Mouse (Mus musculus): ENCODE measurements at regions not wholly inside any gene's neighbourhood (a gene's known extent, or its start where the extent isn't known, plus 50 kb on each side); places are given as distances from the start of the nearest gene placed in this dataset.

DNA sequence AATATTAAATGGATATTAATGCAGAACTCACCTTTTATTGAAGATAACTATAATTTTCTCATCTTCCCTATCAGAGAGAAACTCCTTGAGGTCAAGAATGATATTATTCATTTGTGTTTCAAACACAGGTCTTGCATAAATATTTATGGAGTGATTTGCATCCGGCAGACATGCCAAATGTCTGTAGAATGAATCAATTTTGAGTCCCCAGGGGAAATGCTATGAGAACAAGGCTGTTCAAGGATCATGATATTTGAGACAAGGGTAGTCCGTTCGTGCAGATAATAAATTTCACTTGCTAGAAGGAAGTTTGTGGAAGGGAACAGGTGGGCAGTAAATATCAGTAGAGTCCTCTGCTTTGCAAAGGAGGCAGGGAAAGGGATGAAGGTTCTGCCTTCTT is 141.7 kb upstream of the Apob start:
- no peak overlapping the region for H3K9ac ChIP-seq
- H3K4me1 ChIP-seq, result no peaks in the 10 kb centered on the region
- H3K4me3 ChIP-seq, result no peak overlapping the region
- no peak overlapping the region for H3K27ac ChIP-seq
- no peaks in the 10 kb centered on the region for H3K27me3 ChIP-seq
- no peak overlapping the region for H3K4me2 ChIP-seq
- no peak for ATAC-seq (ENCODE audit: insufficient number of reproducible peaks, insufficient read depth, low FRiP score, low TSS enrichment, low read depth)
- 47% methylated on average over 3 of the region's 3 CpGs for WGBS
- H3K9me3 ChIP-seq, result no peaks in the 10 kb centered on the region
- H3K36me3 ChIP-seq, result no peaks in the 10 kb centered on the region

DNA sequence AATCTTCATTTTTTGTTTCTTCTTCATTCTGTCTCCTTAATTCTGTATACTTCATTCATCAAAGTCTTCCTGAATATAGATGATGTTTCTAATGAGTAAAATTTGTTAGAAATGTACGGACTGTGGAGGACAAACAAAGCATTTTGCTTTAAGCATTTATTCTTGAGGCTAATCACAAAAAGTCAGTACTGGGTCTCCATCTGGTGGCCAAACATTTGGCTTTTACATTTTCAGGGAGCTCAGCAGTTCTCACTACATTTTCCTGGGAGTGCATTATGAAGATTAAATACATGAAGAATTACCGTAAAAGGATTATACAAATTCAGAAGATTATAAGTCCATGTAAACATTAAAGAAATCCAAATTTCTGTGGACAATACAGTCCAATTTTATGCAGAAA is 123.6 kb upstream of the Apob start:
- Histone ChIP-seq H3K9ac (no peak overlapping the region), H3K4me1 (no peaks in the 10 kb centered on the region), H3K27ac (no peak overlapping the region), H3K27me3 (no peaks in the 10 kb centered on the region), H3K4me2 (no peak overlapping the region), H3K36me3 (no peaks in the 10 kb centered on the region), H3K4me3 (no peak overlapping the region), H3K9me3 (no peaks in the 10 kb centered on the region)
- ATAC-seq (ENCODE audit: insufficient number of reproducible peaks, insufficient read depth, low FRiP score, low TSS enrichment, low read depth), result no peak
- WGBS, result 76% methylated on average over 2 of the region's 2 CpGs

DNA sequence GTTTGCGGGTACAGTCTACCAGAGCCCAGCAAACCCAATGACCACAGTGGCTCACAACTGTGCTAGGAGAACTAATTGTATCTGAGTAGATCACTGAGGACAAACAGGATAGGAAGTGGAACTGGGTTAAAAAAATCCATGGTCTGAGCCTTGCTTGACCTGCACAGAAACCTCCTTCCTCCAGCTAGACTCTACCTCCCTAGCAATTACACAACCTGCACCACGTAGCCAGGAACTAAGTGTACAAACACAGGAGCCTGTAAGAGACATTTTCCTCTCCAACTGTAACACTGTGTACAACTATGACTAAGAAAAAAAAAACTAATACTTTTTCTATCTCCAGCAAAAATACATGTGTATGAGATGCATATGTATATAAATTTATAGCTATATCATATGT is 121.8 kb upstream of the Apob start:
- Histone ChIP-seq H3K27ac (no peak overlapping the region), H3K36me3 (no peaks in the 10 kb centered on the region), H3K27me3 (no peaks in the 10 kb centered on the region), H3K4me3 (no peak overlapping the region), H3K9ac (no peak overlapping the region), H3K9me3 (no peaks in the 10 kb centered on the region), H3K4me2 (no peak overlapping the region), H3K4me1 (no peaks in the 10 kb centered on the region)
- no peak for ATAC-seq (ENCODE audit: insufficient number of reproducible peaks, insufficient read depth, low FRiP score, low TSS enrichment, low read depth)
- 85% methylated on average over 2 of the region's 2 CpGs for WGBS

DNA sequence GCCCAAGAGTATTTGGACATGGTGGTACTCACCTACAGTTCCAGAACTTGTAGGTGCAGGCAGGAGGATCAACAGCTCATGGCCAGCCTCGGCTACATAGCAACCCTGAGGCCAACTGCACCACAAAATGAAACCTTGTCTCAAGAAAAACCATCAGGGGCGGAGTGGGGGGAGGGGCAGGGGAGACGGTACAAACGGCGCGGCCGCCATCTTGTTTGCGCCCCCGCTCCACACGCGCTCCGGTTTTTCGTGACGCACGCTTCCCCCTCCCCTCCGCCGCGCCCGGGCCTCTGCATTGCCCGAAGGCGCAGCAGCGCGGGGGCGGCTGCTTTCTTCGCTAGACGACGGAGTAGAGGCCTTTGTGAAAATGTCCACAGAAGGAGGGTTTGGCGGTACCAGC is 117.9 kb upstream of the Apob start:
- no peaks in the 10 kb centered on the region for H3K36me3 ChIP-seq

DNA sequence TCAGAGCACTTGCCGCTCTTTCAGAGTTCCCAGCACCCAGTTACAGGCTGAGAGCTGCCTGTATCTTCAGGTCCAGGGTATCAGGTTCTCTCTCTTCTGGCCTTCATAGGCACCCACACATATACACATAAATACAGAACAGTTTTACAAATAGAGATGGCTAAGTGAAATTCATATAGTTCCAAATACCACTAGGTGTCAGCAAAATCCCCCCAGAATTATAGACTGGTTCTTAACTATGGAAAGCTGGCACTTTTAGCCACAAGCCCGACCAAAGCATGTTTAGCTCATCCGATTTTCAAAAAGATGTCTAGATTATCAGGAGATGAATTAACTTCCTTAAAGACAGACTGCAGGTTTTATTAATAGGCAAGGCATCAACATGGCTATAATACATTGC is 107.4 kb upstream of the Apob start:
- 63% methylated on average over 3 of the region's 3 CpGs for WGBS
- Histone ChIP-seq H3K9me3 (no peaks in the 10 kb centered on the region), H3K36me3 (no peaks in the 10 kb centered on the region), H3K27ac (no peak overlapping the region), H3K4me1 (no peaks in the 10 kb centered on the region), H3K9ac (no peak overlapping the region), H3K27me3 (no peaks in the 10 kb centered on the region), H3K4me3 (no peak overlapping the region), H3K4me2 (no peak overlapping the region)
- no peak for ATAC-seq (ENCODE audit: insufficient number of reproducible peaks, insufficient read depth, low FRiP score, low TSS enrichment, low read depth)

More for the DNA sequence above, 117.9 kb upstream of the Apob start:
- no peak overlapping the region for H3K27ac ChIP-seq
- no peaks in the 10 kb centered on the region for H3K27me3 ChIP-seq
- ATAC-seq (ENCODE audit: insufficient number of reproducible peaks, insufficient read depth, low FRiP score, low TSS enrichment, low read depth), result no peak
- no peak overlapping the region for H3K4me3 ChIP-seq
- H3K4me2 ChIP-seq, result 0 out of 2 replicates have a peak overlapping the region, but pooled peaks have one; percentile 18
- no peaks in the 10 kb centered on the region for H3K4me1 ChIP-seq
- H3K9me3 ChIP-seq, result no peaks in the 10 kb centered on the region
- 88% methylated on average over 28 of the region's 28 CpGs for WGBS
- H3K9ac ChIP-seq, result no peak overlapping the region

DNA sequence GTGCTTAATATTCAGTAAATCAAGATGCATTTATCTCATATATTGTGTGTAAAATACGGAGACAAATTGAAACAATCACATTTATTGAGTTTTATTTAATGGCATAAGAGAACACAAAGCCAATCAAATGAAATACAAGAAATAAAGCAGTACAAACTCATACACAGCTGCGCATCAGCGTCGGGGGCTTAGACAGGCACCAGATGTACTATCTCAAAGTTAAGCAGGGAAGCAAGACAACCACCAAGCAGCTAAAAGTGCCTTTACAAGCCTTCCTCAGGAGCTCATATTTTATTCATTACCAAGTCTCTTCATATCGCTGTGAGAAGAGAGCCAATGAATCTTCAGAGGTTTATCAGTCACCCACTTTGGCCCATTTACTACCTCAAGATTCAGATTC is 107.0 kb upstream of the Apob start:
- 82% methylated on average over 5 of the region's 5 CpGs for whole genome bisulfite sequencing
- no peak for ATAC-seq (ENCODE audit: insufficient number of reproducible peaks, insufficient read depth, low FRiP score, low TSS enrichment, low read depth)
- H3K4me2 ChIP-seq, result no peak overlapping the region
- H3K27ac ChIP-seq, result no peak overlapping the region
- no peaks in the 10 kb centered on the region for H3K9me3 ChIP-seq
- no peaks in the 10 kb centered on the region for H3K36me3 ChIP-seq
- no peaks in the 10 kb centered on the region for H3K27me3 ChIP-seq
- H3K9ac ChIP-seq, result no peak overlapping the region
- H3K4me1 ChIP-seq, result no peaks in the 10 kb centered on the region
- no peak overlapping the region for H3K4me3 ChIP-seq

DNA sequence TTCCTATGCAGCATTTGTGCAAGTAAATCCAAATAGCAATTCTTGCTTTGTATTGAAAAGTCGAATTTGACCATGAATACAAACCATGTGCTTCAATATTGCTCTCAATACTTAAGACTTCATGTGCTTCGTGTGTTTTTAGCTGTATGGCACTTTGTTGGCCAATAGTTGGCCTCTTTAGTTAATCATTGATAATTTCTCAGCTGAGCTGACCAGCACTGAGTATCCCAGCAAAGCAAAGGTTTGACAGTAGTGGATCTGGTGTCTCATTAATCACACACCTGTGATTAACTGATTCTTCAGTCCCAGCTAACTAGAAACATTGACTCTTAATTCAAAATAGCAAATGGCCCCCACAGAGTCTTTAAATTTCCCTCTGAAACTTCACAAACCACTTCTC is 102.0 kb upstream of the Apob start:
- ATAC-seq (ENCODE audit: insufficient number of reproducible peaks, insufficient read depth, low FRiP score, low TSS enrichment, low read depth), result no peak
- no peaks in the 10 kb centered on the region for H3K9me3 ChIP-seq
- no peaks in the 10 kb centered on the region for H3K27me3 ChIP-seq
- H3K27ac ChIP-seq, result no peak overlapping the region
- no peaks in the 10 kb centered on the region for H3K36me3 ChIP-seq
- H3K9ac ChIP-seq, result no peak overlapping the region
- 75% methylated on average over 2 of the region's 2 CpGs for whole genome bisulfite sequencing
- no peak overlapping the region for H3K4me2 ChIP-seq
- no peaks in the 10 kb centered on the region for H3K4me1 ChIP-seq
- H3K4me3 ChIP-seq, result no peak overlapping the region

DNA sequence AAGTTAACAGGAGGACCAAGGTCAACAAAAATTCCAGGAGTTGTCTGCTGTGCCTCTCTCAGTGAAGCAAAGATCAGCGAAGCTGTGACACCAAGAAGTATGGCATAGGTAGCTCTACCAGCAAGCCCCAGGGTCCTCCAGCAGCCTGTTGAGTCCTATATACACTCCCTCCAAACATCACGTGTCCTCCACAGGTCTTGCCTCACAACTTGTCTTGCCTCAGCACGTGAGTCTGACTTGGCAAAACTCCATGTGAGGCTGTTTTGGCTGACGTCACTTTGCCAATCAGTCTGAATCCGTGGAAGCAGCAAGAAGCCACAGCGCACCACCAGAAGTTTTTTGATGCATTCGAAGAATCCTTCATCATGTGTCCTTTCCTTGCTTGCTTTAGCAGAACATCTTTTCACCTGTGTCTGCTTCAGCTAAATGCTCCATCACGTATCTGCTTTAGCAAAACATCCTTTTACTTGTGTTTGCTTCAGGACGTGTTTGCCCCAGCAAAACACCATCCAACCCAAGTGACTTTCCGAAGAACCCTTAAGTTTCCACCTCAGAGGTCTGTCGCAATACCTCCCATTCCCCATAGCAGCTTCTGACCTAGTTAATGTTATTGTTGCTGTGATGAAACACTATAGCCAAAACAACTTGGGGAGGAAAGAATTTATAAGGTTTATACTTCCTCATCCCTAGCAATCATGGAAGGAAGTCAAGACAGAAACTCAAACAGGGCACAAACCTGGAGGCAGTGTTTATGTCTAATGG is 101.0 kb upstream of the Apob start:
- H3K9ac ChIP-seq, result no peak overlapping the region
- no peaks in the 10 kb centered on the region for H3K27me3 ChIP-seq
- H3K4me3 ChIP-seq, result no peak overlapping the region
- H3K4me1 ChIP-seq, result no peaks in the 10 kb centered on the region
- no peak overlapping the region for H3K27ac ChIP-seq
- H3K9me3 ChIP-seq, result no peaks in the 10 kb centered on the region
- H3K36me3 ChIP-seq, result no peaks in the 10 kb centered on the region
- ATAC-seq (ENCODE audit: insufficient number of reproducible peaks, insufficient read depth, low FRiP score, low TSS enrichment, low read depth), result no peak
- H3K4me2 ChIP-seq, result no peak overlapping the region
- WGBS, result 85% methylated on average over 11 of the region's 11 CpGs

DNA sequence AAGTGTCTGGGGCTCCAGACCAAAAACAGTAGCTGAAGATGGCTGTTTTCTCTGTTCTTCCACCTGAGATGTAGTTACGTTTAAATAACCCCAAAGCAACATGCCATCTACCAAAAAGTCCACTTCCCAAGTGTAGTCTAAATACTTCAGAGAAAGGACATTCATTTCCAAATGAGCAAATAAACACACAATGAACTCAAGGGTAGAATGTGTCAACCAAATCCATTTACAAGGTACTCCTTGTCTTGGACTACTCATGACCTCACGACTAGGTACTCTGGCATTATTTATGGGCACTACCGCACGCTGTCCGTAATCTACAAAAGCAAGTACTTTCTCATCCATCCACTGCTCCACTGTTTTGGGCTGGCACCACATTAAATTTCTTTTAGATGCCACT is 98.7 kb upstream of the Apob start:
- H3K27ac ChIP-seq, result no peak overlapping the region
- no peaks in the 10 kb centered on the region for H3K9me3 ChIP-seq
- H3K27me3 ChIP-seq, result no peaks in the 10 kb centered on the region
- H3K36me3 ChIP-seq, result no peaks in the 10 kb centered on the region
- no peak overlapping the region for H3K4me3 ChIP-seq
- no peaks in the 10 kb centered on the region for H3K4me1 ChIP-seq
- H3K9ac ChIP-seq, result no peak overlapping the region
- 94% methylated on average over 5 of the region's 5 CpGs for WGBS
- H3K4me2 ChIP-seq, result no peak overlapping the region
- no peak for ATAC-seq (ENCODE audit: insufficient number of reproducible peaks, insufficient read depth, low FRiP score, low TSS enrichment, low read depth)

DNA sequence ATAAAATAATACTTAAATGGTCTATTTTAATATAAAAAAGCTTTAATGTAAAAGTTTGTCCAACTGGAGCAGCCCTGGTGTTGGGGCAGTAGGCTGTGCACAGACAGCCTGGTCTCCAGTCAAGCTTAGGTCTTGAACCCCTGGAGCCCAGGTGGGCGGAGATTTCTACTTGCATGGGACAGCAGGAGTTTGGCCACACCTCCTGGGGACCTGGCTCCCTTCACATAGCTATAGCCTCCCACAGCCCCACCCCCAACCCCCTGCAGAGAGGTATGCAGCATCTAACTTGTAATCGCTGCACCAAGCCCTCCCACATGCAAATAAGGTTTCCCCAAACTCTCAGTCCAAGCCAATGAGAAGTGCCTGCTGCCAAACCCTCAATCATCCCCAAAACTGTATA is 81.3 kb upstream of the Apob start:
- Histone ChIP-seq H3K9ac (no peak overlapping the region), H3K9me3 (no peaks in the 10 kb centered on the region), H3K4me3 (no peak overlapping the region), H3K4me1 (no peaks in the 10 kb centered on the region), H3K27me3 (no peaks in the 10 kb centered on the region), H3K36me3 (no peaks in the 10 kb centered on the region), H3K27ac (no peak overlapping the region), H3K4me2 (no peak overlapping the region)
- WGBS, result 51% methylated on average over 2 of the region's 2 CpGs
- no peak for ATAC-seq (ENCODE audit: insufficient number of reproducible peaks, insufficient read depth, low FRiP score, low TSS enrichment, low read depth)

DNA sequence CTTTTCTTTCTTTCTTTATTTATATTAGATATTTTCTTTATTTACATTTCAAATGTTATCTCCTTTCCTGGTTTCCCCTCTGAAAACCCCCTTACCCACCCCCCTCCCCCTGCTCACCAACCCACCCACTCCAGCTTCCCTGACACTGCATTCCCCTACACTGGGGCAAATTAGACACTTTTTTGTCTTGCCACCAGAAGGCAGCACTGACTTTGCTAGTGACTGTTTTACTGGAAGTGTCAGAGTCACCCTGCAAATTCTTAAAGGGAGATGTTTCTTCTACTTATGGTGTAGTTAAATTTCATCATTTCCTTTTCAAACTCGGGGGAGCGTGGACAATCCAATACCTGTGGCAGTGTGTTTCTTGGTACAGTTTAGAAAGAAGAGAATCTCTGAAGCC is 72.1 kb upstream of the Apob start:
- Histone ChIP-seq H3K27me3 (no peaks in the 10 kb centered on the region), H3K9ac (no peak overlapping the region), H3K4me2 (no peak overlapping the region), H3K36me3 (no peaks in the 10 kb centered on the region), H3K27ac (no peak overlapping the region), H3K4me3 (no peak overlapping the region), H3K4me1 (no peaks in the 10 kb centered on the region), H3K9me3 (no peaks in the 10 kb centered on the region)
- WGBS, result 84% methylated on average over 2 of the region's 2 CpGs
- no peak for ATAC-seq (ENCODE audit: insufficient number of reproducible peaks, insufficient read depth, low FRiP score, low TSS enrichment, low read depth)

DNA sequence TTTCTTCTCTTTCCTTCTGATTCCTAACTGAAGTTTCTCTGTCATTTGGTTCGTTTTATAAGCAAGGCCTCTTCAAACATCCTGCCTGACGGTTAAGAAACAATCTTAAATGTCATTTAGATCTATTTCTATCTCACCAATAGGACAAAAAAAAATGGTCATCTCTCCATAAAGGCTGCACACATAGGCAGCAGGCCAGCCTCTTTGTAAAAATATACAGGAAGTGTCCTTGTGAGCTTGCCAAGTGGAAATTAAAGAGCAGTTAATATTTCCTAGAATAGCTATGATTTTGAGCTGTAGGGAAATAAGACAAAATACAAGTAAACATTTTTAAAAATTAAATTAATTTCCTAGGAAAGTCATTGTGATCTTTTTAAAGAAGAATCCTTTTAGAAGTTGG is 70.6 kb upstream of the Apob start:
- H3K4me2 ChIP-seq, result no peak overlapping the region
- no peaks in the 10 kb centered on the region for H3K9me3 ChIP-seq
- WGBS, result 80% methylated on average over 2 of the region's 2 CpGs
- no peak for ATAC-seq (ENCODE audit: insufficient number of reproducible peaks, insufficient read depth, low FRiP score, low TSS enrichment, low read depth)
- H3K9ac ChIP-seq, result no peak overlapping the region
- H3K4me3 ChIP-seq, result no peak overlapping the region
- H3K27me3 ChIP-seq, result no peaks in the 10 kb centered on the region
- no peak overlapping the region for H3K27ac ChIP-seq
- H3K36me3 ChIP-seq, result no peaks in the 10 kb centered on the region
- no peaks in the 10 kb centered on the region for H3K4me1 ChIP-seq

All from embryonic facial prominence, embryonic 13.5 days (tissue).